9 mouse cellular contexts compared by ENCODE assay signal in genomic region chr7:122667903-122668302, GRCm38 (mm10). TPM values are rescaled to one million over a fixed set of nuclear protein-coding genes. Genes with fewer than 3 reads are reported as not detected.
DNase-seq lines count a peak whose midpoint lies in the region; ATAC-seq and TF ChIP-seq lines count a peak whose summit lies in the region.
"Had no signal": no experiment of that assay in that cellular context is flagged by ENCODE, and none has a peak within 500 bp of the region (broad histone marks: within the 10 kb centered on the region; RNA-seq: fewer than 3 reads in every experiment).

No protein-coding gene starts in this region.

- 0 out of 2 replicates have a peak, but pooled peaks cover 3% of the 10 kb centered on the region for H3K9me3 ChIP-seq in heart, embryonic 12.5 days (replicated peaks)
- H3K9me3 ChIP-seq: megakaryocyte, embryonic 14.5 days had no signal

- peak; percentile 88 for TF ChIP-seq CTCF in layer of hippocampus, adult 2 months (conservative IDR thresholded peaks at IDR 0.05)

- H3K4me3 ChIP-seq in heart, embryonic 12.5 days, result no peak overlapping the region
- no peak overlapping the region for H3K4me3 ChIP-seq in layer of hippocampus, adult 2 months
- H3K4me3 ChIP-seq: megakaryocyte, embryonic 14.5 days had no signal

- 22% methylated on average over 5 of the region's 5 CpGs for WGBS in heart, embryonic 12.5 days

- H3K4me1 ChIP-seq in heart, embryonic 12.5 days (replicated peaks), result peaks cover 9% of the 10 kb centered on the region; the same call in 1 of the 2 replicates

- no peak overlapping the region for H3K27ac ChIP-seq in heart, embryonic 12.5 days (ENCODE audit: poor library complexity, severe bottlenecking)
- H3K27ac ChIP-seq in layer of hippocampus, adult 2 months, result no peak overlapping the region

- no peak overlapping the region for H3K9ac ChIP-seq in heart, embryonic 12.5 days

- ATAC-seq in heart, embryonic 12.5 days (ENCODE audit: insufficient number of reproducible peaks, low FRiP score), result no peak

- no peak overlapping the region for H3K4me2 ChIP-seq in heart, embryonic 12.5 days

- H3K27me3 ChIP-seq in heart, embryonic 12.5 days (replicated peaks), result peaks cover 15% of the 10 kb centered on the region

- H3K36me3 ChIP-seq in heart, embryonic 12.5 days, result no peaks in the 10 kb centered on the region

- peak; percentile 75 for DNase-seq in heart, adult 11 months
- DNase-seq in ovary, postnatal 14 days (ENCODE audit: low spot score), result peak; percentile 0
- DNase-seq in ovary, postnatal 36 days (ENCODE audit: low spot score), result no peak
- peak; percentile 48 for DNase-seq in cerebellum, adult 9-10 months
- peak; percentile 23 to 31 for DNase-seq in layer of hippocampus, adult 2 months (ENCODE audit: low spot score in 2 of 2)
- DNase-seq in thymus, postnatal 14 days, result peak; percentile 27
- no peak for DNase-seq in gastrocnemius, adult 18-20 months (ENCODE audit: low spot score)

RNA-seq across cellular contexts. Expression of gene Cacng3, which starts 2.4 kb away (rescaled TPM):
- not detected in 2 replicates for polyA plus RNA-seq in heart, embryonic 12.5 days (2016; fragmentation: Nextera tagmentation; extraction: Ambion mirVana)
- 10 to 100 TPM; 60.3 to 60.7 TPM for total RNA-seq in layer of hippocampus, adult 2 months (2021)
- not detected for total RNA-seq in gastrocnemius, adult 18-20 months (2021)

Comparison
In these comparisons a context has a peak if more than half of its experiments do, and no peak if none do; other contexts are left out.
1. DNase-seq: peak in heart, adult 11 months (single experiment), ovary, postnatal 14 days (single experiment), cerebellum, adult 9-10 months (single experiment), layer of hippocampus, adult 2 months (2 of 2) and thymus, postnatal 14 days (single experiment); none in ovary, postnatal 36 days (single experiment) and gastrocnemius, adult 18-20 months (single experiment).
2. RNA of gene Cacng3, which starts 2.4 kb away (total RNA-seq): 60.3 to 60.7 TPM in layer of hippocampus, adult 2 months; not detected in gastrocnemius, adult 18-20 months; every median in the first group is over 10 times any median in the second.